Mouse (Mus musculus): ENCODE data around the gene Msrb3.

Gene Msrb3

GRCm38 (mm10) chr10:120748156-120748555 lies 150.7 kb downstream of the Msrb3 start:
- no peak for DNase-seq (ENCODE audit: low spot score)

- peak; percentile 55 for DNase-seq (ENCODE audit: low spot score)
Observed at GRCm38 (mm10) chr10:120745138-120745856, 153.6 kb downstream of the Msrb3 start.

GRCm38 (mm10) chr10:120744441-120745137 lies 154.3 kb downstream of the Msrb3 start:
- no peak for DNase-seq (ENCODE audit: low spot score)

- DNase-seq (ENCODE audit: low spot score), result no peak
Observed at GRCm38 (mm10) chr10:120736508-120737069, 162.3 kb downstream of the Msrb3 start.

- no peak for DNase-seq (ENCODE audit: low spot score)
Observed at GRCm38 (mm10) chr10:120735722-120736507, 163.0 kb downstream of the Msrb3 start.

- DNase-seq (ENCODE audit: low spot score), result no peak
Observed at GRCm38 (mm10) chr10:120734364-120734763, 164.5 kb downstream of the Msrb3 start.
